Comparison of ENCODE assay signal across 10 mouse cellular contexts in the genomic region with DNA sequence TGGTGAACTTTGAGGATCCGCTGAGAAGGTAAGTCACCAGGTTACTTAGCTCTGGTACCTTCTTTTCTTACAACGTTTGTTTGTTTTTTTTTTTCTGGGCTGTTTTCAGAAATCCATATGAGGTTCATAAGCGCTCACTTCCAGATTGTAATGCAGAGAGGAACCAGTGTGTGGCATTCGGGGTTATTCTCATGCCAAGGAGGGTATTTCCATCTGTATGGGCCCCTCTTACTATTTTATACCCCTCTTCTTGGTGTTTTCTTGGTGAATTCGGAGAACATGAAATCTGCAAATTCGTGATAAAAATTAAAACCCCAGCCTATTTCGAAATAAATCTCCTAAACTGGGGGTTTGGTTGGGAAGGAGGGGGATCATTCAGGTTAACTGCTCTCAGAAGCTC. TPM values are rescaled to one million over a fixed set of nuclear protein-coding genes. Genes with fewer than 3 reads are reported as not detected.
DNase-seq lines count a peak whose midpoint lies in the region; ATAC-seq and TF ChIP-seq lines count a peak whose summit lies in the region.
"Had no signal": no experiment of that assay in that cellular context is flagged by ENCODE, and none has a peak within 500 bp of the region (broad histone marks: within the 10 kb centered on the region; RNA-seq: fewer than 3 reads in every experiment).

No protein-coding gene starts in this region.

- no peak overlapping the region for H3K27ac ChIP-seq in lung, embryonic 15.5 days
- no peak overlapping the region for H3K27ac ChIP-seq in embryonic facial prominence, embryonic 13.5 days
- peak overlapping the region; percentile 89 for H3K27ac ChIP-seq in hindbrain, postnatal 0 days
- no peak overlapping the region for H3K27ac ChIP-seq in stomach, embryonic 16.5 days (ENCODE audit: low read length)

- H3K36me3 ChIP-seq in lung, embryonic 15.5 days = no peaks in the 10 kb centered on the region
- H3K36me3 ChIP-seq in embryonic facial prominence, embryonic 13.5 days = no peaks in the 10 kb centered on the region
- no peaks in the 10 kb centered on the region for H3K36me3 ChIP-seq in hindbrain, postnatal 0 days (ENCODE audit: insufficient read depth, low read length)
- no peaks in the 10 kb centered on the region for H3K36me3 ChIP-seq in stomach, embryonic 16.5 days (ENCODE audit: control insufficient read depth, insufficient read depth, low read length)

- no peak overlapping the region for H3K4me3 ChIP-seq in lung, embryonic 15.5 days
- peak overlapping the region; percentile 40 for H3K4me3 ChIP-seq in embryonic facial prominence, embryonic 13.5 days
- H3K4me3 ChIP-seq in hindbrain, postnatal 0 days (ENCODE audit: low read length) = peak overlapping the region; percentile 46
- H3K4me3 ChIP-seq in stomach, embryonic 16.5 days (replicated peaks; ENCODE audit: low read length) = no peak overlapping the region

- ATAC-seq in lung, embryonic 15.5 days (ENCODE audit: borderline replicate concordance, extremely low read depth, low FRiP score, low TSS enrichment) = no peak
- no peak for ATAC-seq in embryonic facial prominence, embryonic 13.5 days (ENCODE audit: insufficient number of reproducible peaks, insufficient read depth, low FRiP score, low TSS enrichment, low read depth)
- no peak for ATAC-seq in hindbrain, postnatal 0 days
- ATAC-seq in stomach, embryonic 16.5 days (ENCODE audit: insufficient read depth, low FRiP score) = no peak
- ATAC-seq in megakaryocyte, adult 5-6 weeks (ENCODE audit: poor library complexity, severe bottlenecking) = no peak
- ATAC-seq: Patski had no signal

- TF ChIP-seq CTCF in hindbrain, postnatal 0 days (IDR thresholded peaks at IDR 0.05; ENCODE audit: low read depth) = peak; percentile 31; the same call in 1 of the 2 replicates

- H3K4me2 ChIP-seq in lung, embryonic 15.5 days = peak overlapping the region; percentile 45
- peak overlapping the region; percentile 66 for H3K4me2 ChIP-seq in embryonic facial prominence, embryonic 13.5 days
- H3K4me2 ChIP-seq in hindbrain, postnatal 0 days (ENCODE audit: low read depth, low read length) = peak overlapping the region; percentile 63
- H3K4me2 ChIP-seq in stomach, embryonic 16.5 days (ENCODE audit: low read depth, low read length) = peak overlapping the region; percentile 26

- H3K4me1 ChIP-seq in lung, embryonic 15.5 days = peaks cover 3% of the 10 kb centered on the region; the same call in 1 of the 2 replicates
- H3K4me1 ChIP-seq in embryonic facial prominence, embryonic 13.5 days = peaks cover 18% of the 10 kb centered on the region
- 0 out of 2 replicates have a peak, but pooled peaks cover 5% of the 10 kb centered on the region for H3K4me1 ChIP-seq in hindbrain, postnatal 0 days (ENCODE audit: insufficient read depth, low read length)
- no peaks in the 10 kb centered on the region for H3K4me1 ChIP-seq in stomach, embryonic 16.5 days (ENCODE audit: control insufficient read depth, insufficient read depth, low read length)

- no peaks in the 10 kb centered on the region for H3K9me3 ChIP-seq in lung, embryonic 15.5 days
- no peaks in the 10 kb centered on the region for H3K9me3 ChIP-seq in embryonic facial prominence, embryonic 13.5 days
- H3K9me3 ChIP-seq in hindbrain, postnatal 0 days (ENCODE audit: low read length) = no peaks in the 10 kb centered on the region
- no peaks in the 10 kb centered on the region for H3K9me3 ChIP-seq in stomach, embryonic 16.5 days (replicated peaks; ENCODE audit: control insufficient read depth, low read length)

- no peak overlapping the region for H3K9ac ChIP-seq in lung, embryonic 15.5 days
- H3K9ac ChIP-seq in embryonic facial prominence, embryonic 13.5 days = no peak overlapping the region
- peak overlapping the region; percentile 58 for H3K9ac ChIP-seq in hindbrain, postnatal 0 days (replicated peaks; ENCODE audit: low read length)
- no peak overlapping the region for H3K9ac ChIP-seq in stomach, embryonic 16.5 days (ENCODE audit: low read length)

- no peak for DNase-seq in lung, postnatal 25 days (ENCODE audit: low spot score)
- peak; percentile 63 for DNase-seq in hindbrain, postnatal 0 days (ENCODE audit: low spot score)
- no peak for DNase-seq in frontal cortex, adult 2 months (ENCODE audit: extremely low spot score in 1 of 2, low spot score in 1 of 2)
- DNase-seq: lung, postnatal 36 days had no signal

- H3K27me3 ChIP-seq in lung, embryonic 15.5 days = no peaks in the 10 kb centered on the region
- H3K27me3 ChIP-seq in embryonic facial prominence, embryonic 13.5 days = peaks cover 8% of the 10 kb centered on the region
- H3K27me3 ChIP-seq in hindbrain, postnatal 0 days (ENCODE audit: insufficient read depth, low read length) = no peaks in the 10 kb centered on the region
- no peaks in the 10 kb centered on the region for H3K27me3 ChIP-seq in stomach, embryonic 16.5 days (ENCODE audit: control insufficient read depth, insufficient read depth, low read length)

- 24% methylated on average over 7 of the region's 7 CpGs for WGBS in lung, embryonic 15.5 days
- 11% methylated on average over 7 of the region's 7 CpGs for WGBS in embryonic facial prominence, embryonic 13.5 days
- 6% methylated on average over 7 of the region's 7 CpGs for WGBS in hindbrain, postnatal 0 days
- WGBS in stomach, embryonic 16.5 days = 24% methylated on average over 7 of the region's 7 CpGs

RNA-seq across cellular contexts. Expression of gene Lrrc4c, which starts 0.6 kb away (rescaled TPM):
- 0.44 and 0.72 TPM in 2 replicates for polyA plus RNA-seq in lung, embryonic 15.5 days (2015; fragmentation: Nextera tagmentation; extraction: Ambion mirVana)
- 2.0 TPM in 2 replicates for polyA plus RNA-seq in embryonic facial prominence, embryonic 13.5 days (2015; fragmentation: Nextera tagmentation; extraction: Ambion mirVana)
- total RNA-seq in hindbrain, postnatal 0 days (2014; rRNA removed) = 48.7 and 52.0 TPM in 2 replicates
- 39.0 and 41.5 TPM in 2 replicates for polyA plus RNA-seq in hindbrain, postnatal 0 days (2015; fragmentation: Nextera tagmentation; extraction: Ambion mirVana)
- polyA plus RNA-seq in stomach, embryonic 16.5 days (2015; fragmentation: Nextera tagmentation; extraction: Ambion mirVana) = 3.9 and 4.1 TPM in 2 replicates
- 40.6 and 45.7 TPM in 2 replicates for polyA plus RNA-seq in frontal cortex, adult 2 months (2012; rRNA removed)
- not detected in 2 replicates for total RNA-seq in megakaryocyte, adult 5-6 weeks (2015)
- not detected in 2 replicates for total RNA-seq in megakaryocyte, adult 5-6 weeks (2017)
- total RNA-seq: common myeloid progenitor, adult 5-6 weeks had no signal
- polyA plus RNA-seq: Patski had no signal

Comparison
In these comparisons a context has a peak if more than half of its experiments do, and no peak if none do; other contexts are left out.
1. H3K4me3 ChIP-seq: peak in embryonic facial prominence, embryonic 13.5 days (single experiment) and hindbrain, postnatal 0 days (single experiment); none in lung, embryonic 15.5 days (single experiment) and stomach, embryonic 16.5 days (single experiment).
2. Peak in every context shown above with its lines, with median percentiles within 50 percentile points of each other: H3K4me2 ChIP-seq.